Mouse (Mus musculus): ENCODE measurements around the gene Zmynd15.

GRCm38 (mm10) chr11:70458688-70459600, at the start of gene Zmynd15:
- no peak for TF ChIP-seq GATA1 (IDR thresholded peaks at IDR 0.05; ENCODE audit: low read length)
- TF ChIP-seq TAL1 (IDR thresholded peaks at IDR 0.05; ENCODE audit: low read length): no peak
